Mouse (Mus musculus): ENCODE results near the gene Mup21. TPM values are rescaled to one million over a fixed set of nuclear protein-coding genes. Genes with fewer than 3 reads are reported as not detected.
"Not testable (repeated sequence)": the region's sequence is repeated elsewhere in the genome, so short reads cannot be mapped to it uniquely, and the experiment has no call there.

The Mup21 gene
- polyA plus RNA-seq (2015; fragmentation: Nextera tagmentation; extraction: Ambion mirVana), result not detected in 2 replicates

DNA sequence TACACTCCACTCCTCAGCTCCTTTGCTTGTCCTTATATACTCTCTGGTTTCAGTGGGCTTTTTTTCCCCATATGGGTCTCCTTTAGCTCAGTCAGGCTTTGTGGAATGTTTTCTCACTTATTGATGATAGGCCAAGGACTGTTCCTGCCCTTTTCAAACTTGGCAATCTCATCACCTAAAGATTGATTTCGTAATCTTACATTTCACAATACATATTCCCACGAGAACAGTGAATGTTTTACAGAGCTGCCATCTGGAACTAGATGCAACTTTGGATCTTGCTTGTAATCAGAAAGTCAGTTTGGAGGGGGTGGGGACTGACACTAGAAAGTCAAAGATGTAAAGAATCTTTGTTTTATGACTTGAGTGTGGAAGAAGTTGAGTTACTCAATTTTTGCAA lies at the start of gene Mup21:
Gene Mup21 (minus strand): TSS at position 53 of the 400 bp plus-strand sequence.
- Histone ChIP-seq H3K4me2 (ENCODE audit: low read length) (no peak within 1 kb of the TSS), H3K9ac (replicated peaks; ENCODE audit: low read depth, low read length) (no peak within 1 kb of the TSS), H3K9me3 (ENCODE audit: control insufficient read depth, low read length) (no peaks in the 10 kb centered on the region), H3K27me3 (replicated peaks; ENCODE audit: control insufficient read depth, insufficient read depth, low read length) (no peaks in the 10 kb centered on the region), H3K36me3 (ENCODE audit: control insufficient read depth, insufficient read depth) (no peaks in the 10 kb centered on the region), H3K27ac (ENCODE audit: low read length) (no peak within 1 kb of the TSS), H3K4me3 (replicated peaks; ENCODE audit: low read length) (no peak within 1 kb of the TSS), H3K4me1 (replicated peaks; ENCODE audit: control insufficient read depth, insufficient read depth, low read length) (no peaks in the 10 kb centered on the region)
- no peak for ATAC-seq
- 84% methylated on average over 2 of the region's 2 CpGs for WGBS

DNA sequence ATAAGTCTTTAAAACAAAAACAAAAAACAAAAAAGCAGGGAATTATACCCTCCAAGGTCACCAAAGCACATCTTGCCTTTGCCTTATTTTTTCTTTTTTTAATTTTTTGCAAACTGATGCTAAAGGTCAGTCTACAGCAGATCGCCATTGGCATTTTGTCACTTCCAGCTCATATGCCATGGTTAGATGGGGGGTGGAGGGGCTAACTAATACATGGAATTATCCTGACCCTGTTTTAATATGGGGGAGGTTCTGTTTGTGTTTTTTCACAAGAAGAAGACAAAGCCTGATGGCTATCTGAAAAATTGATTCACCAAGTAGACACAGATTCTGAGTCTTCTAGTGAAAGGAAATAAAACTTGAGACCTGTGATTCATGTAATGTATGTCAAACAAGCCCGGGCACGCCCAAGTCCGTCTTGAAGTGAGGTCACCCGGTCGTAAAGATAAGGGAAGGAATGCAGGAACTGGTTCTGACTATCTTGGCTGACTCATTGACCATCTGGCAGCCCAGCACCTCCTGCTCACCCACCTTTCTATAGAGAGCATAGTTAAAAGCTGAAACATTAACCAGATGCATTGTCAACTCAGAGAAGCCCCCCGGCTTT lies 49.4 kb upstream of the Mup21 start:
- Histone ChIP-seq H3K36me3 (ENCODE audit: control insufficient read depth, insufficient read depth) (peaks cover 71% of the 10 kb centered on the region), H3K4me3 (replicated peaks; ENCODE audit: low read length) (no peak overlapping the region), H3K4me2 (ENCODE audit: low read length) (no peak overlapping the region), H3K9me3 (ENCODE audit: control insufficient read depth, low read length) (peaks cover 7% of the 10 kb centered on the region), H3K9ac (replicated peaks; ENCODE audit: low read depth, low read length) (no peak overlapping the region), H3K4me1 (replicated peaks; ENCODE audit: control insufficient read depth, insufficient read depth, low read length) (no peaks in the 10 kb centered on the region), H3K27ac (ENCODE audit: low read length) (no peak overlapping the region), H3K27me3 (replicated peaks; ENCODE audit: control insufficient read depth, insufficient read depth, low read length) (no peaks in the 10 kb centered on the region)
- ATAC-seq, result no peak
- WGBS, result 96% methylated on average over 7 of the region's 7 CpGs

DNA sequence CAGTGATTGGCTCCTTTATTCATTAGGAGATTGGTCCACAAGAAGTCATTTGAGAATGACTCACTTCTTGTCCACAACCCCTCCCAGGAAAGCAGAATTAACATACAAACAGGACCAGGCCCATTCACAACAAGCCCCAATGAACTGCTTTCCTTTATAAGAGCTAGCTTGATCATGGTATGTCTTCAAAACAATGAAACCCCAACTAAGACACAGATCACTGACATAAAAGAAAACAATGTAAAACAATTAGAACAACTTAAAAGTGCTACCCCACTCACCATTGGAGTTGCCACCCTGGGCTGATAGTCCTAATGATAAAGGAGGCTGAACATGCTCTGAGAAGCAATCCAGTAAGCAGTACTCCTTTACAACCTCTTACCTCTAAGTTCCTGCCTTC lies 38.1 kb upstream of the Mup21 start:
- no peak overlapping the region for H3K4me2 ChIP-seq (ENCODE audit: low read length)

DNA sequence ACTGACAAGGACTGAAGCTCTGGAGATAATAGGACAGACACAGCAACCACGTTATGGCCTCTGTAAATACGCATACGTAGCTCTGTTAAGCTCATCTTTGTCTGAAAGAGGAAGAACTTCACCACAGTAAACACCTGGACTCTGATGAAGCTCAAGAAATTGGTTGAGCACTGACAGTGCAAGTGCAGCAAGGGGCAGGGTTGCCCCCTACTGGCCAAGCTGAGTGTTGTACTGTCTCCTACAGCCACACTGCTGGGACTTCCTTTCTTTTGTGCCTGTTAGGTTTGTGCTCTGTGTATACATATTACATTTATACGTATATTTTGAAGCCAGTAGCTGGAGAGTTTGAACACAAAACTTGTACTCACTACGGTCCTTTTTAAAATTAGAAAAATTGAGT lies 26.6 kb upstream of the Mup21 start:
- Histone ChIP-seq H3K27me3 (replicated peaks; ENCODE audit: control insufficient read depth, insufficient read depth, low read length) (no peaks in the 10 kb centered on the region), H3K36me3 (ENCODE audit: control insufficient read depth, insufficient read depth) (no peaks in the 10 kb centered on the region), H3K4me3 (replicated peaks; ENCODE audit: low read length) (no peak overlapping the region), H3K4me1 (replicated peaks; ENCODE audit: control insufficient read depth, insufficient read depth, low read length) (no peaks in the 10 kb centered on the region), H3K9ac (replicated peaks; ENCODE audit: low read depth, low read length) (no peak overlapping the region), H3K27ac (ENCODE audit: low read length) (no peak overlapping the region), H3K9me3 (ENCODE audit: control insufficient read depth, low read length) (no peaks in the 10 kb centered on the region), H3K4me2 (ENCODE audit: low read length) (no peak overlapping the region)
- 45% methylated on average over 5 of the region's 5 CpGs for WGBS
- no peak for ATAC-seq

More for the DNA sequence above, 38.1 kb upstream of the Mup21 start:
- H3K27me3 ChIP-seq (replicated peaks; ENCODE audit: control insufficient read depth, insufficient read depth, low read length), result no peaks in the 10 kb centered on the region
- H3K27ac ChIP-seq (ENCODE audit: low read length), result no peak overlapping the region
- H3K4me1 ChIP-seq (replicated peaks; ENCODE audit: control insufficient read depth, insufficient read depth, low read length), result no peaks in the 10 kb centered on the region
- H3K9me3 ChIP-seq (ENCODE audit: control insufficient read depth, low read length), result peaks cover 56% of the 10 kb centered on the region
- ATAC-seq, result no peak
- no peak overlapping the region for H3K4me3 ChIP-seq (replicated peaks; ENCODE audit: low read length)
- H3K36me3 ChIP-seq (ENCODE audit: control insufficient read depth, insufficient read depth), result peaks cover 58% of the 10 kb centered on the region
- no peak overlapping the region for H3K9ac ChIP-seq (replicated peaks; ENCODE audit: low read depth, low read length)

DNA sequence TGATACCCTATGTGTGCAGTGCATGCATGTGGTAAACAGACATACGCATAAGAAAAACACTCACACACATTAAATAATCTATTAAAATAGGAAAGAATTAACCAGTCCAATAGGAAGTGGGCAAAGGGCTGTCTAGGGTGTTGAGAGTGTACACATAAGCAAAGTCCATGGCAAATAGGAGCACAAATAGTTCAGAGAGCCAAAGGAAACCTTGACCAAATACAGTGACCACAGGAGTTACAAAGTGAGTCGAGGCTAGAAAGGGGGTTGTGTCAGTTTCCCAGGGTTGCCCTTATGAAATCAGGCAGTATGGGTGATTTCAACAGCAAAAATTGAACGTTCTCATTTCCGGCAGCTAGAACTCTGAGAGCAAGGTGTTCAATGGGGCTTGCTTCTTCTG lies 23.8 kb upstream of the Mup21 start:
- no peaks in the 10 kb centered on the region for H3K27me3 ChIP-seq (replicated peaks; ENCODE audit: control insufficient read depth, insufficient read depth, low read length)
- no peaks in the 10 kb centered on the region for H3K9me3 ChIP-seq (ENCODE audit: control insufficient read depth, low read length)
- no peak overlapping the region for H3K4me3 ChIP-seq (replicated peaks; ENCODE audit: low read length)
- no peak overlapping the region for H3K4me2 ChIP-seq (ENCODE audit: low read length)
- 87% methylated on average over 4 of the region's 4 CpGs for WGBS
- no peak for ATAC-seq
- H3K4me1 ChIP-seq (replicated peaks; ENCODE audit: control insufficient read depth, insufficient read depth, low read length), result no peaks in the 10 kb centered on the region
- H3K9ac ChIP-seq (replicated peaks; ENCODE audit: low read depth, low read length), result no peak overlapping the region
- no peak overlapping the region for H3K27ac ChIP-seq (ENCODE audit: low read length)
- no peaks in the 10 kb centered on the region for H3K36me3 ChIP-seq (ENCODE audit: control insufficient read depth, insufficient read depth)

DNA sequence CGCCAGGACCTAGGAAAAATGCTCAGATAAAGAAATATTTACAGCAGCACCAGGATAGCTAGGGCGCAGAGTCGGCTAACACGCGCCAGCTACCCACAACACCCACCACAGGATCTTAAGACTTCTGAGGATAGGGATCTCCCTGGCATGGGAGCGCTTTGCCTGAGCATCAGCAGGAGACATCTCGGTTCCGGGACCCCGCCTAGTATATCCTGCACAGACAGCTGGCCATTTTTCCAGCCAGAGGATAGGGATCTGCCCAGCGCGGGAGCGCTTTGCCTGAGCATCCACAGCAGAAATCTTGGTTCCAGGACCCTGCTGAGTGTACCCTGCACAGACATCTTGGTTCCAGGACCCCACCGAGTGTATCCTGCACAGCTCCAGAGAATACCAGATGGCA lies 17.0 kb upstream of the Mup21 start:
- H3K4me3 ChIP-seq (replicated peaks; ENCODE audit: low read length); H3K27me3 ChIP-seq (replicated peaks; ENCODE audit: control insufficient read depth, insufficient read depth, low read length); H3K4me2 ChIP-seq (ENCODE audit: low read length); H3K27ac ChIP-seq (ENCODE audit: low read length); ATAC-seq; H3K9me3 ChIP-seq (ENCODE audit: control insufficient read depth, low read length); H3K4me1 ChIP-seq (replicated peaks; ENCODE audit: control insufficient read depth, insufficient read depth, low read length); H3K36me3 ChIP-seq (ENCODE audit: control insufficient read depth, insufficient read depth); H3K9ac ChIP-seq (replicated peaks; ENCODE audit: low read depth, low read length): not testable (repeated sequence)
- WGBS, result 95% methylated on average over 13 of the region's 13 CpGs

DNA sequence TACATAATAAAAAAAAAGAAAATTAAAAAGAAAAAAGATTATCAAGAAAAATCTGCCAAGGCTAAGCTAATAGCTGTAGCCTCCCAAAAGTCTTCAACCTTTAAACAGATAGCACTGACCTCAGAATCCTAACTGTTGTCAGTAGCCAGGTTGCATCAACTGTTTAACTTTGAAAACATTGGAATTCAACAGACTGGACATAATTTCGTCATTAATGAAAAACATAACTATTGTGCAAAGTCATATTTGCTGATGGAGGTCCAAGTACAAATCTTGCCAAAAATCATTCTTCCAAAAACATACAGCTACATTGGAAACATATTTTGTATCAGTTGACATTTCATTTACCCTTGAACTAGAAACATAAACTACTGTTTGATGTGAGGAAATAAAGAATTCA lies 7.7 kb upstream of the Mup21 start:
- 76% methylated on average over 1 of the region's 1 CpGs for WGBS
- Histone ChIP-seq H3K27me3 (replicated peaks; ENCODE audit: control insufficient read depth, insufficient read depth, low read length) (no peaks in the 10 kb centered on the region), H3K36me3 (ENCODE audit: control insufficient read depth, insufficient read depth) (no peaks in the 10 kb centered on the region), H3K9me3 (ENCODE audit: control insufficient read depth, low read length) (no peaks in the 10 kb centered on the region), H3K4me2 (ENCODE audit: low read length) (no peak overlapping the region), H3K4me1 (replicated peaks; ENCODE audit: control insufficient read depth, insufficient read depth, low read length) (no peaks in the 10 kb centered on the region), H3K27ac (ENCODE audit: low read length) (no peak overlapping the region), H3K4me3 (replicated peaks; ENCODE audit: low read length) (no peak overlapping the region), H3K9ac (replicated peaks; ENCODE audit: low read depth, low read length) (no peak overlapping the region)
- ATAC-seq, result no peak

DNA sequence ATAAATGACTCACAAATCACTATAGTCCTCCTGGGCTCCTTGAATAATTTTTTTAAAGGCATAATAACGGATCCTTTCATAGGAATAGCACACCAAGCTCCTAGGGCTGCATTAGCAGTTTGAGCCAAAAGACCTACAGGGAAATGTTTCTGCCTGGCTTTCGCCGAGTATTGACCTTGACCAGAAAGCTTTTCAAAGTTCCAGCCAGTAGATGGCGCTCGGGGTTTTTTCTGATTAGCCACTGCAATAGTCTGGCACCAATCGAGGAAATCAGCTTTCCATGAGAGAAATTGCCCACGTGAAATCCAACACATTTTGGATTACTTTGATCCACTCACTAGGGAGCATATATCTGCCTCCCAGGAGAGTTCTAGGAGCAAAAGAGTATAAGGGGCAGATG lies 17.0 kb downstream of the Mup21 start:
- Histone ChIP-seq H3K9ac (replicated peaks; ENCODE audit: low read depth, low read length) (no peak overlapping the region), H3K36me3 (ENCODE audit: control insufficient read depth, insufficient read depth) (no peaks in the 10 kb centered on the region), H3K4me3 (replicated peaks; ENCODE audit: low read length) (no peak overlapping the region), H3K4me1 (replicated peaks; ENCODE audit: control insufficient read depth, insufficient read depth, low read length) (no peaks in the 10 kb centered on the region), H3K27ac (ENCODE audit: low read length) (no peak overlapping the region), H3K9me3 (ENCODE audit: control insufficient read depth, low read length) (peaks cover 14% of the 10 kb centered on the region; the same call in 1 of the 2 replicates), H3K4me2 (ENCODE audit: low read length) (no peak overlapping the region), H3K27me3 (replicated peaks; ENCODE audit: control insufficient read depth, insufficient read depth, low read length) (no peaks in the 10 kb centered on the region)
- no peak for ATAC-seq
- WGBS, result 68% methylated on average over 7 of the region's 7 CpGs

DNA sequence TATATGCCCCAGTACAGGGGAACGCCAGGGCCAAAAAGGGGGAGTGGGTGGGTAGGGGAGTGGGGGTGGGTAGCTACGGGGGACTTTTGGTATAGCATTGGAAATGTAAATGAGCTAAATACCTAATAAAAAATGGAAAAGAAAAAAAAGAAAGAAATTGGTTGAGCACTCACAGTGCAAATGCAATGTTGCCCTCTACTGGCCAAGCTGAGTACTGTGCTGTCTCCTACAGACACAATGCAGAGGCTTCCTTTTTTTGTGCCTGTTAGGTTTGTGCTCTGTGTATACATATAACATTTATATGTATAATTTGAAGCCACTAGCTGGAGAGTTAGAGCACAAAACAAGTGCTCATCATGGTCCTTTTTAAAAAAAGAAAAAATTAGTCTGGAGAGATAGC lies 47.3 kb downstream of the Mup21 start:
- not testable (repeated sequence) for ATAC-seq; H3K9me3 ChIP-seq (ENCODE audit: control insufficient read depth, low read length); H3K4me3 ChIP-seq (replicated peaks; ENCODE audit: low read length); H3K27me3 ChIP-seq (replicated peaks; ENCODE audit: control insufficient read depth, insufficient read depth, low read length); H3K27ac ChIP-seq (ENCODE audit: low read length); H3K36me3 ChIP-seq (ENCODE audit: control insufficient read depth, insufficient read depth); H3K4me2 ChIP-seq (ENCODE audit: low read length); H3K4me1 ChIP-seq (replicated peaks; ENCODE audit: control insufficient read depth, insufficient read depth, low read length); H3K9ac ChIP-seq (replicated peaks; ENCODE audit: low read depth, low read length)
- 100% methylated on average over 1 of the region's 2 CpGs for WGBS

Measured in forebrain, embryonic 16.5 days (tissue).